Mouse (Mus musculus): ENCODE results near the gene Nkx2-9. TPM values are rescaled to one million over a fixed set of nuclear protein-coding genes. Genes with fewer than 3 reads are reported as not detected.

Nkx2-9 gene
- not detected in 2 replicates for total RNA-seq (2017)

DNA sequence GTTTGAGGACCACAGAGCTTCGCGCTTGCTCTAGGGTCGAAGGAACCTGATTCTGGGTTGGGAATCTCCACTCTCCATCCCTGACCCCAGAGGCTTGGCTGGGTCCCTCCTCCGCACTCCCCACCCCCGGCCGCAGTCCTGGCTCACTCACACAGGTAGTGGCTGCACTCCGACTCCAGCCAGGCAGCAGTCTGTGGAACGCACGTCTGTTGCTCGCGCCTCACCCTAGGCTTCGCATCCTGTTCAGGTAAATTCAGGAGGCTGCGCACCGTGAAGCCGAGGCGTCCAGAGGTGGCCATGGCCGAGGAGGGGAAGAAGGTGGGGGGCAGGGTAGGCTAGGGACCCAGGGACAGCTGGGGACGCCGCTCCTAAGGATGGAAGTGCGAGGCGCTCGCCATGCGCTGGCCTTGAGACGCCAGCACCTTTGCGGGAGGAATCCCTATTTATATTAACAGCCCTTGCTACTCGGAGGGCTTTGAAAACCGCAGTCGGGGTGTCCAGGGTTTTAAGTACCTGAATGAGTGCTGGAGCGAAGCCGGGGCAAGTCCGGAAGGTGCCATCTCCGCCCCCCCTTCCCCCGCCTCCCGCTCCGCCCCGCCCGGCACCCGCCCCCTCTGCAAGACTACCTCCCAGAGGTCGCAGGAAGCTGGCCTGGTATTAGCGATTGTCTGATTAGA lies at the start of gene Nkx2-9:
Gene Nkx2-9, minus strand, starts transcription at position 524 of the 677 bp plus-strand sequence.
- no peak for ATAC-seq (ENCODE audit: extremely low read depth, insufficient number of reproducible peaks, low FRiP score, poor library complexity, severe bottlenecking)

- no peak for ATAC-seq (ENCODE audit: extremely low read depth, insufficient number of reproducible peaks, low FRiP score, poor library complexity, severe bottlenecking)
Observed at GRCm38 (mm10) chr12:56637181-56637566, 24.1 kb upstream of the Nkx2-9 start.

DNA sequence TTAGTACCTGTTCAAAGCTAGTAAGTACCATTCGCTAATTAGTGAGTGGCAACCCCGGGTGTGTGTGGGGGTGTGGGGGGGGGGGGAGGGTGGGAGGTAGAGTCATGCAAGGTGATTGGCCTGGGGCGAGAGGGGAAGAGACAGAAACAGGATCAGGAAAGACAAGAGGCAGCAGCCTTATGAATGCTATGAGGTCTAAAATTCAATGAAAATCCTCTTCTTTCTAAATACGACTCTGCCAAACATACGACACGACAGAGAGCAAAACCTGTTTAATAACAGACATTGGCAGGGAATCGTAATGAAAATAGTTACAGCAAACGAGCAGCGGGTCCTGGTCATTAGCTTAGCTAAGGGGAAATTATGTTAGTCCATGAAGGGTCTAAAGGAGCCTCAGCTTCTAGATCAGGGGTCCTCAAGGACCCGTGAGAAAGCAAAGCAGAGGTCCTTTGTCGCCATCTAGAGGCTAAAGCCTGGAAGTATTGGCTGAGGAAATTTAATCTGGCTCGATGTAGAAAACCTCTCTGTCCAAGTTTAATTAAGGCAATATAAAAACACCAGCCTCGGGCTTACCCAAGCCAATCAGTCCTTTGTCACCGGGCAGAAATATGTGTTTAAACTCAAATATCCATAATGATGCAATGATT lies 23.6 kb upstream of the Nkx2-9 start:
- no peak for ATAC-seq (ENCODE audit: extremely low read depth, insufficient number of reproducible peaks, low FRiP score, poor library complexity, severe bottlenecking)

GRCm38 (mm10) chr12:56616088-56616487 lies 3.0 kb upstream of the Nkx2-9 start:
- ATAC-seq (ENCODE audit: extremely low read depth, insufficient number of reproducible peaks, low FRiP score, poor library complexity, severe bottlenecking): no peak

GRCm38 (mm10) chr12:56615391-56615790 lies 2.3 kb upstream of the Nkx2-9 start:
- ATAC-seq (ENCODE audit: extremely low read depth, insufficient number of reproducible peaks, low FRiP score, poor library complexity, severe bottlenecking): no peak

- no peak for ATAC-seq (ENCODE audit: extremely low read depth, insufficient number of reproducible peaks, low FRiP score, poor library complexity, severe bottlenecking)
Observed at GRCm38 (mm10) chr12:56614513-56614912, 1.4 kb upstream of the Nkx2-9 start.

DNA sequence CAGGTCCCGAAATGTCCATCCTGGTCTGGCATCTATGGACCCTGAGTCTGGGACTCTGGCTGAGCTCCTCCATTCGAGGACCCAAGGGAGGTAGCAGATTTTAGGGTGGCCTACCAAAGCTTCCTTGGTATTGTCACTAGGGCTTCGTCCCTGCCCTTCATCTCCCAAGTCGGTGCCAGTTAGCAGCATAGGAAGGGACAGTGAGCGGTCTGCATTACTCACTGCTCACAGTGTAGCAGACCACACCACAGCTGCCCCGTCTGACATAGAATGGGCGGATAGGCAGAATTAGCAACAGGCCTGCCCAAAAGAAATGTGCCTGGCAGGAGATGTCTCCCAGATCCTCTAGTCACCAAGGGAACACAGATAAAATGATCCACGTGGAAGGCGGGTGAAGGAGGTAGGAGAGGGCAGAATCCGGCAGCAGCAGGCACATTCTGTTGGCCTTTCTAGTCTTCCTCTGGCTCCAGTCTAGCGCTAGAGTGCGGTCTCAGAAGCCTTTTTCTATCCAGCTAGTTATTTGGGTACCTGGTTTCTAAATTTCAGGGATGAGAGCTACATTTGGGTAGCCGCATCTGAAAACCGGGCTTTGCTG lies 929 bp upstream of the Nkx2-9 start:
- ATAC-seq (ENCODE audit: extremely low read depth, insufficient number of reproducible peaks, low FRiP score, poor library complexity, severe bottlenecking): no peak

DNA sequence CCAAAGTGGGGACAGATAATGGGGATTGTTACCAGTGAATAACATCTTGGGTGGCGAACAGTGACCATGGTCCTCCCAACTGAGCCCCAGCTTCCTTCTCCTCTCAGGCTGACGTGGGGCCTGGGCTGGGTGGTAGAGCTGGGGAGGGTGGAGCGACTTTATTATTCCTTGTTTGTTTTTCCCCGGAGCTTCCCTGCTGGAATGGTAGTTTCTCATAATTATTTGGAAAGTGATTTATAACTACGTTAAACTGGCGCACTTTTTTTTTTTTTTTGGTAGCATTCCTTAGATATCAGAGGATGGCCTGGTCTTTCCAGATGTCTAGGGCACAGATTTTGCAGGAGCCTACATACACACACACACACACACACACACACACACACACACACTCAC lies 350 bp upstream of the Nkx2-9 start:
- no peak for ATAC-seq (ENCODE audit: extremely low read depth, insufficient number of reproducible peaks, low FRiP score, poor library complexity, severe bottlenecking)

- no peak for ATAC-seq (ENCODE audit: extremely low read depth, insufficient number of reproducible peaks, low FRiP score, poor library complexity, severe bottlenecking)
Observed at GRCm38 (mm10) chr12:56612349-56612735, 742 bp downstream of the Nkx2-9 start.

DNA sequence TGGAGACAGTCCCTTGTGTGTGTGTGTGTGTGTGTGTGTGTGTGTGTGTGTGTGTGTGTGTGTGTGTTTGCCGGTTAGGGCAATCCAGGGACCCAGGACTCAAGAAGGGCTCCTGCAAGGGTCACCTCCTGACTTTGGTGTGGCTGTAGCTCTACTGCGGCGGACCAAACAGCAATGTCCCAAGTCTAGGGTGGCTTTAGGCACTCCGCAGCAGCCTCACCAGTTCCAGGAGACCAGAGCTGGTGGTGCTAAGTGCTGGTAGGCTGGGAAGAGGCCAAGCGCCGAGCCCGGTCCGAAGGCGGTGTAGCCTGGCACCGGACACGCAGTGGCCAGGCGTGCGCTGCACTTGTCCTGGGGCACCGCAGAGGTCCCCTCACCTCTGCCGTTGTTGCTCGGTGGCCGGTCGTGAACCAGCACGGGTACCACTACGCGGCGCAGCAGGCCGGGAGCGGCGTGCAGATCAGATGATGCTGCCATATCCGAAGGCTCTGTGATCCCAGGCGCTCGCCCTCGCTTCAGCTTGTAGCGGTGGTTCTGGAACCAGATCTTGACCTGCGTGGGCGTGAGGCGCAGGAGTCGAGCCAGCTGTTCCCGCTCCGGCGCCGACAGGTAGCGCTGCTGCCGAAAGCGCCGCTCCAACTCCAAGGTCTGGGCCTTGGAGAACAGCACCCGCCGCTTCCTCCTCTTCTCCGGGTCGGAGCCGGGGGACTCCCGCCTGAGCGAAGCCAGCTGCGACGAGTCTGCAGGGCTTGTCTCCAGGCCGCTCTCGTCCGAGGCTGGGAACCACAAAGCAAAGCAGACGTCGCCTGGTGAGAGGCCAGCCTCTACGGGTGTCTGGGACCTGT lies 1.4 kb downstream of the Nkx2-9 start:
- ATAC-seq (ENCODE audit: extremely low read depth, insufficient number of reproducible peaks, low FRiP score, poor library complexity, severe bottlenecking): no peak

- ATAC-seq (ENCODE audit: extremely low read depth, insufficient number of reproducible peaks, low FRiP score, poor library complexity, severe bottlenecking): no peak
Observed at GRCm38 (mm10) chr12:56610851-56611250, 2.2 kb downstream of the Nkx2-9 start.

DNA sequence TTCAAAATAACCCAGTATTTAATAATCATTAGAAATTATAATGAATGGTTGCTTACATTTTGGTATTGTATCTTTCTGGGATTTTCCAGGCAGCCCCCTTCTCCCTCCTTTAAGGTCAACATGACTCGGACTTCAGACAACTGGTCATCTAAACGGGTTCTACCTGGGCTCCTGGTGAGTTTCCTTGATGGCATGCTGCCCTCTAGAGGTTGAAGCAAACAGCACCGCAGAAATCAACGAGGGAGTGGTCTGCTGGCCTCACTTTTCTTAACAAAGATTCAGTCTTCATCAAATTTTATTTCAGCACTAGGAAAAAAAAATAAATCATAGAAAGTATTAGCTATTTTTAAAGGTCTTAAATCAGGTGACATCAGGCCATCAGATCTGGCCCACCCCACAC lies 21.4 kb downstream of the Nkx2-9 start:
- no peak for ATAC-seq (ENCODE audit: extremely low read depth, insufficient number of reproducible peaks, low FRiP score, poor library complexity, severe bottlenecking)

GRCm38 (mm10) chr12:56587830-56588229 lies 25.3 kb downstream of the Nkx2-9 start:
- ATAC-seq (ENCODE audit: extremely low read depth, insufficient number of reproducible peaks, low FRiP score, poor library complexity, severe bottlenecking): no peak

Other genes starting within 250 kb of the Nkx2-9 start
- gene Nkx2-1, start 76.4 kb downstream of the Nkx2-9 start, total RNA-seq (2017): not detected in 2 replicates
- gene Pax9, start 78.5 kb upstream of the Nkx2-9 start, total RNA-seq (2017): not detected in 2 replicates